Mouse (Mus musculus) brain, adult 2 months (tissue): ENCODE measurements around the gene Zfp873.
"Not testable (repeated sequence)": the region's sequence is repeated elsewhere in the genome, so short reads cannot be mapped to it uniquely, and the experiment has no call there.

Source experiments
- DNase-seq: peaks from one replicate; pipeline ENCODE4 v3.0.0; 2011; ENCODE audit warnings: low read depth, low spot score

Gene Zfp873

GRCm38 (mm10) chr10:82047597-82048459 lies at the start of gene Zfp873:
Gene Zfp873 (plus strand): TSS chr10:82048123.
- peak; percentile 97 for DNase-seq

DNA sequence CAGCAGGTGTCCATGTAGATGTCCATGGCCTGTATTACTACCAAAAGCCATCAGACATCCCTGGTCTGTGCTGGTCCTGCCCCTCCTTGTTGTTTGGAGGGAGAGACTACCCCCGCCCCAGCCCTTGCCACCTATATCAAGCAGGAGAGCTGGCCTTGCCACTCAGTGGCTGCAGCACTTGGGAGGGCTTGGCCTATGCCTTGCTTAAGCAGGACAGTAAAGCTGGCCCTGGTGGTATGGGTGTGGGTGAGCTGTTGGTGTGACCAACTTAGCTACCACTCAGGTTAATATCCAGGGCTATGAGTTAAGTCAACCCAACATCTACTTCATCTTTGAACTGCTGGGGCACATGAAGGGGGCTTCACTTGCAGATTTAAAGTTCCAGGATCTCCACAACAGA lies 44.7 kb upstream of the Zfp873 start:
- DNase-seq, result not testable (repeated sequence)

DNA sequence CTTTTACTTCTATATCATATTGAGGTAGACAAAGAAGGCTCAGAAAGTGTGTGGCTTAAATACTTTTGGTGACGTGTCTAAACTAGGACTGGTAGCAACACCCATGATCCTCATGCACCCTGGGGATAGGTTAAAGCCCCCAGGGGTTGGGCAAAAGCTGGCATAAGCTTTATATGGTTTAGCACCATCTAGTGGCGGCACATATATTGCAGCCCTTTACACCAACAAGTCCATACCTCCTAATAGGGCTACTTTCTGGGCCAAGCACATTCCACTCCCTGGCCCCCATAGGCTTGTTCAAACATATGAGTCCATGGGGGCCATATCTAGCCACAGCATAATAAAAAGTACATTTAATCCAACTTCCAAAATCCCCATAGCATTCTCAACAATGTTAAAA lies 43.1 kb upstream of the Zfp873 start:
- DNase-seq, result peak; percentile 1

DNA sequence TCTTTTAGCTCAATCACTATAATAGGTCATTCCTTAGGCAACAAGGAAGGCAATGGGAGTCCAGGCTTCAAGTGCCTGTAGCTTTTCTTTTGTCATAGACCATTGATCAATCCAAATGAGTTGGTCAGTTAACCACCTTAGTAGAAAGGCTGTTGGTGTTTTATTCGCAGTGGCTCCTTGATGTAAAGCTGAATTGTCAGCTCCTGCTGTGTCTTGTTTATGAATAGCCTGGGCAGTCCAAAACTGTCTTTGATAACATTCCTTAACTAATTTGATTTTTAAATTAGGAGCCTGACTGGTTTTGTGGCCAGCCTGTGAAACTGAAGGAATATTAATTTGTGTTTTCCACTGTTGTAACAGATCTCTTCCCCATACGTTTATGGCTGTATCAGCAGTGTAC lies 5.7 kb upstream of the Zfp873 start:
- DNase-seq, result no peak

GRCm38 (mm10) chr10:82046603-82047002 lies 1.3 kb upstream of the Zfp873 start:
- DNase-seq, result no peak

DNA sequence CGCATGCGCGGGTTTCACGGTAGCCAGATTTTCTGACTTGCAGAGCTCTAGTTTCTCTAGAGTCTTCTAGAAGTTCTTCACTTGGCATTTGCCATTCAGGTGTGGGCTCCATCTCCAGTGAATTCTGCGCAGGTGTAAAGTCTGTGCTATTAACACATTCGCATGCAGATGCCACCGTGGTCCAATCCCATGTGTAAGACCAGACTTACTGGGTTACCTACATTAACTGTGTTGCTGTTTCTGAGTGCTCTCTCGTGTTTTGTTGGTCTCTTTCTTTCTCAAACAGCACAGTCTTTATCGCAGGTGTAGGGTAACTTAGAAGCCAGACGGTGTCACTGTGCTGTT lies 509 bp downstream of the Zfp873 start:
- not testable (repeated sequence) for DNase-seq

GRCm38 (mm10) chr10:82082728-82083621 lies 35.1 kb downstream of the Zfp873 start, which contains the start of gene BC024063:
Gene BC024063 (plus strand): TSS chr10:82083353.
- peak; percentile 96 for DNase-seq

GRCm38 (mm10) chr10:82083622-82083971 lies 35.7 kb downstream of the Zfp873 start:
- DNase-seq, result peak; percentile 1
